Mouse (Mus musculus) mouse embryonic stem cell (cell line): ENCODE data around the gene Adss.

Source experiments
- in situ Hi-C, 2 experiments: fragments of 300-500 bp; cut with MboI; formaldehyde crosslinking; loops; 1 replicate in 1 of 2; 3 replicates in 1 of 2; pipeline ENCODE4 v1.14.3; 2019 to 2020; ENCODE audit warnings: low sequenced_read_pairs in 2 of 2, low pct_unique_long_range_greater_than_20kb in 1 of 2, mixed read lengths in 1 of 2; ENCODE audit not compliant: unreplicated experiment in 1 of 2

The Adss gene

GRCm38 (mm10) chr1:177731973-177732372 is 64.3 kb downstream of the Adss start:
- in situ Hi-C loops = no loop called here

- in situ Hi-C loops = no loop called here
Measured at GRCm38 (mm10) chr1:177729043-177730024, 67.0 kb downstream of the Adss start, which contains the start of gene 1700016C15Rik. Gene 1700016C15Rik, plus strand, starts transcription at chr1:177729814.

GRCm38 (mm10) chr1:177727883-177728525 is 68.3 kb downstream of the Adss start:
- in situ Hi-C loops = no loop called here

GRCm38 (mm10) chr1:177726870-177727269 is 69.4 kb downstream of the Adss start:
- in situ Hi-C loops = no loop called here

- in situ Hi-C loops = no loop called here
Measured at GRCm38 (mm10) chr1:177723786-177724185, 72.5 kb downstream of the Adss start.

- in situ Hi-C loops = no loop called here
Measured at GRCm38 (mm10) chr1:177719029-177719427, 77.3 kb downstream of the Adss start.

GRCm38 (mm10) chr1:177718340-177719028 is 77.8 kb downstream of the Adss start:
- in situ Hi-C loops = no loop called here

GRCm38 (mm10) chr1:177717057-177717835 is 79.1 kb downstream of the Adss start:
- in situ Hi-C loops = no loop called here

GRCm38 (mm10) chr1:177716448-177716847 is 79.9 kb downstream of the Adss start:
- in situ Hi-C loops = no loop called here

GRCm38 (mm10) chr1:177714397-177715012 is 81.8 kb downstream of the Adss start:
- in situ Hi-C loops = no loop called here

GRCm38 (mm10) chr1:177713635-177714396 is 82.5 kb downstream of the Adss start:
- in situ Hi-C loops = no loop called here
